Mouse (Mus musculus) gastrocnemius, postnatal 36 days (tissue): ENCODE measurements around the gene Rcor2. TPM values are rescaled to one million over a fixed set of nuclear protein-coding genes. Genes with fewer than 3 reads are reported as not detected.

ENCODE experiments used
- DNase-seq, 2 experiments: peaks; one replicate each; pipeline ENCODE4 v3.0.0; 2022
- intact Hi-C: fragments of 180-260 bp; cut with DNase I; formaldehyde crosslinking; loops from one replicate; pipeline ENCODE4 v1.15.1; 2025
- long read RNA-seq, 2 experiments: library from polyadenylated mRNA; stranded (forward); transcript quantifications; one replicate each; pipeline ENCODE4 v2.0.0; 2021
- total RNA-seq, 2 experiments: library from RNA; stranded (reverse); gene quantifications; 2 replicates each; pipeline ENCODE4 v1.2.3; 2021

The Rcor2 gene
- total RNA-seq: 1 to 10 TPM; 1.8 to 2.1 TPM
- long read RNA-seq, experiment 1, partial matches to known transcripts: 0 of 5 reads
- long read RNA-seq, experiment 1, other reads (novel, unspliced or antisense): 5 of 5 reads
- long read RNA-seq, experiment 2, partial matches to known transcripts: 0 of 2 reads
- long read RNA-seq, experiment 2, other reads (novel, unspliced or antisense): 2 of 2 reads

GRCm38 (mm10) chr19:7267091-7267741 is at the start of gene Rcor2:
Gene Rcor2 (plus strand): TSS chr19:7267325.
- intact Hi-C loops: no loop called here

GRCm38 (mm10) chr19:7217926-7218267 is 49.2 kb upstream of the Rcor2 start:
- intact Hi-C loops: no loop called here
- no peak for DNase-seq

More at GRCm38 (mm10) chr19:7267091-7267741, at the start of gene Rcor2:
- DNase-seq: peak; percentile 46 to 51

GRCm38 (mm10) chr19:7218753-7219152 is 48.4 kb upstream of the Rcor2 start:
- intact Hi-C loops: no loop called here
- no peak for DNase-seq

GRCm38 (mm10) chr19:7222196-7222595 is 44.9 kb upstream of the Rcor2 start:
- intact Hi-C loops: no loop called here
- DNase-seq: no peak

GRCm38 (mm10) chr19:7223488-7223887 is 43.6 kb upstream of the Rcor2 start:
- no peak for DNase-seq
- intact Hi-C loops: no loop called here

- DNase-seq: no peak
- intact Hi-C loops: no loop called here
Measured at GRCm38 (mm10) chr19:7224253-7224652, 42.9 kb upstream of the Rcor2 start.

- intact Hi-C loops: no loop called here
- DNase-seq: no peak
Measured at GRCm38 (mm10) chr19:7225096-7225690, 41.9 kb upstream of the Rcor2 start.

GRCm38 (mm10) chr19:7226511-7226914 is 40.6 kb upstream of the Rcor2 start:
- intact Hi-C loops: no loop called here
- no peak for DNase-seq

GRCm38 (mm10) chr19:7234537-7235221 is 32.4 kb upstream of the Rcor2 start:
- DNase-seq: peak; percentile 63 to 71
- intact Hi-C loops: loop anchor here (10.0 kb wide), 1 partner anchor 180 kb away; the partner anchor contains the start of gene 2700081O15Rik

GRCm38 (mm10) chr19:7235461-7235860 is 31.7 kb upstream of the Rcor2 start:
- no peak for DNase-seq
- intact Hi-C loops: loop anchor here (10.0 kb wide), 1 partner anchor 179 kb away; the partner anchor contains the start of gene 2700081O15Rik

GRCm38 (mm10) chr19:7236011-7236410 is 31.1 kb upstream of the Rcor2 start:
- DNase-seq: no peak
- intact Hi-C loops: loop anchor here (10.0 kb wide), 1 partner anchor 179 kb away; the partner anchor contains the start of gene 2700081O15Rik

- intact Hi-C loops: loop anchor here (10.0 kb wide), 1 partner anchor 178 kb away; the partner anchor contains the start of gene 2700081O15Rik
- DNase-seq: no peak
Measured at GRCm38 (mm10) chr19:7236742-7237141, 30.4 kb upstream of the Rcor2 start.

GRCm38 (mm10) chr19:7239574-7239973 is 27.6 kb upstream of the Rcor2 start:
- intact Hi-C loops: loop anchor here (10.0 kb wide), 1 partner anchor 175 kb away; the partner anchor contains the start of gene 2700081O15Rik
- no peak for DNase-seq

- intact Hi-C loops: no loop called here
- DNase-seq: peak in 1 of 2 experiments; percentile 19
Measured at GRCm38 (mm10) chr19:7240291-7240690, 26.8 kb upstream of the Rcor2 start.

GRCm38 (mm10) chr19:7240782-7241690 is 26.1 kb upstream of the Rcor2 start, which contains the start of gene Naa40:
Gene Naa40 (minus strand): TSS chr19:7241183.
- intact Hi-C loops: no loop called here
- DNase-seq: peak; percentile 82 to 89

- no peak for DNase-seq
- intact Hi-C loops: no loop called here
Measured at GRCm38 (mm10) chr19:7246021-7246420, 21.1 kb upstream of the Rcor2 start.

GRCm38 (mm10) chr19:7257881-7258280 is 9.2 kb upstream of the Rcor2 start:
- no peak for DNase-seq
- intact Hi-C loops: no loop called here

- intact Hi-C loops: loop anchor here (5.0 kb wide), 1 partner anchor 86 kb away; no protein-coding TSS in a partner anchor
- DNase-seq: no peak
Measured at GRCm38 (mm10) chr19:7261476-7261875, 5.6 kb upstream of the Rcor2 start.

GRCm38 (mm10) chr19:7261964-7262363 is 5.2 kb upstream of the Rcor2 start:
- intact Hi-C loops: loop anchor here (2.0 to 5.0 kb wide), 2 partner anchors 85 to 159 kb away; no protein-coding TSS in a partner anchor
- DNase-seq: no peak

GRCm38 (mm10) chr19:7262592-7262991 is 4.5 kb upstream of the Rcor2 start:
- intact Hi-C loops: loop anchor here (2.0 to 5.0 kb wide), 2 partner anchors 85 to 158 kb away; no protein-coding TSS in a partner anchor
- no peak for DNase-seq
